29 mouse cellular contexts compared by ENCODE assay signal in the genomic region with DNA sequence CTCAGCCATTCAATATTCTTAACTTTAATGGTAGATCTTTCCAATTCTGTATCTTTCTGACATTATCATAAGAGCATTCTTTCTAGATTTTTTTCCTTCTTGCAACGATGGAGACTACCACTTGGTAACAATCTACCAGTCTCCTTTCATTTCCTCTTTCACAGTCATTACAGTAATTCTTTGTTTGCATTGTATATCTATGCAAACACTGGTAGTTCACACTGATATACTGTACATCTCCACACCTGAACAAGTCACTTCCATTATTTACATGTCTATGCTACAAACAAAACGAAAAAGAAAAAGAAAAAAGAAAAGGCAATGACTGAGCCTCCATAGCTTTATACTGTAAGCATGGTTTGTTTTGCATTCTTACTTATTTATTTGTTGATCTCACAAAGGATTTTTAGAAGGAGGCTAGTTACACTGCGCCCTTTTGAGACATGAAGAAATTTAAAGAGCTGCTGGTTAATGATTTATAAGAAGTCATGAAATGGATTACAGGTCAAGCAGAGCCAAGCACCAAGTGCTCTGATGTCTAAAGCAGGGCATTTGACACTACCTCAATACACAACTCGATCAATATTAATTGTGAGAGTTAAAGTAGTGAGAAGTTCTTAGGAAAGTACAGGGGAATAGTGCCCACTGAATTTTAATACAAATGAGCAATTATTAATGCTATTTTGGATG. TPM values are rescaled to one million over a fixed set of nuclear protein-coding genes. Genes with fewer than 3 reads are reported as not detected.
DNase-seq lines count a peak whose midpoint lies in the region; ATAC-seq and TF ChIP-seq lines count a peak whose summit lies in the region.
"Had no signal": no experiment of that assay in that cellular context is flagged by ENCODE, and none has a peak within 500 bp of the region (broad histone marks: within the 10 kb centered on the region; RNA-seq: fewer than 3 reads in every experiment).

No protein-coding gene starts in this region.

- WGBS in hindbrain, embryonic 14.5 days: 75% methylated on average over 4 of the region's 4 CpGs
- 76% methylated on average over 4 of the region's 4 CpGs for WGBS in hindbrain, embryonic 13.5 days
- 70% methylated on average over 4 of the region's 4 CpGs for WGBS in kidney, embryonic 15.5 days
- 62% methylated on average over 4 of the region's 4 CpGs for WGBS in intestine, embryonic 15.5 days
- 73% methylated on average over 4 of the region's 4 CpGs for WGBS in cerebellum, adult 2 months

- no peaks in the 10 kb centered on the region for H3K27me3 ChIP-seq in hindbrain, embryonic 14.5 days (ENCODE audit: control insufficient read depth, insufficient read depth, low read length)
- H3K27me3 ChIP-seq in hindbrain, embryonic 13.5 days: no peaks in the 10 kb centered on the region
- no peaks in the 10 kb centered on the region for H3K27me3 ChIP-seq in kidney, embryonic 15.5 days
- no peaks in the 10 kb centered on the region for H3K27me3 ChIP-seq in intestine, embryonic 15.5 days (replicated peaks)
- H3K27me3 ChIP-seq in cerebellum, adult 2 months (ENCODE audit: control insufficient read depth, insufficient read depth, low read length): no peaks in the 10 kb centered on the region
- H3K27me3 ChIP-seq: embryonic facial prominence, embryonic 13.5 days; forebrain, embryonic 12.5 days; heart, embryonic 12.5 days; heart, embryonic 15.5 days had no signal

- H3K9me3 ChIP-seq in hindbrain, embryonic 14.5 days (ENCODE audit: control insufficient read depth, low read length): no peaks in the 10 kb centered on the region
- H3K9me3 ChIP-seq in hindbrain, embryonic 13.5 days: no peaks in the 10 kb centered on the region
- no peaks in the 10 kb centered on the region for H3K9me3 ChIP-seq in kidney, embryonic 15.5 days (replicated peaks)
- H3K9me3 ChIP-seq in intestine, embryonic 15.5 days: no peaks in the 10 kb centered on the region
- H3K9me3 ChIP-seq: embryonic facial prominence, embryonic 10.5 days; embryonic facial prominence, embryonic 13.5 days; forebrain, embryonic 12.5 days; heart, embryonic 12.5 days; heart, embryonic 15.5 days had no signal

- DNase-seq in hindbrain, embryonic 14.5 days (ENCODE audit: low spot score): peak; percentile 20
- DNase-seq in kidney, postnatal 25 days: no peak
- no peak for DNase-seq in gastrocnemius, postnatal 4 days (ENCODE audit: low spot score in 2 of 2)
- DNase-seq in cerebellum, adult 2 months: no peak
- DNase-seq: adrenal gland, adult 2 months; adrenal gland, postnatal 14 days; B cell, adult 2 months; cerebellum, adult 11 months; cerebellum, adult 8-10 months; cerebellum, postnatal 10 days; cerebellum, postnatal 36 days; embryo, embryonic 11 days; forebrain, postnatal 0 days; gastrocnemius, adult 2 months; gastrocnemius, postnatal 14 days; heart, adult 18-20 months; heart, postnatal 14 days; heart, postnatal 4 days had no signal

- no peak overlapping the region for H3K9ac ChIP-seq in hindbrain, embryonic 14.5 days
- no peak overlapping the region for H3K9ac ChIP-seq in hindbrain, embryonic 13.5 days
- no peak overlapping the region for H3K9ac ChIP-seq in kidney, embryonic 15.5 days
- no peak overlapping the region for H3K9ac ChIP-seq in intestine, embryonic 15.5 days
- H3K9ac ChIP-seq: embryonic facial prominence, embryonic 13.5 days; forebrain, embryonic 12.5 days; forebrain, postnatal 0 days; heart, embryonic 12.5 days; heart, embryonic 15.5 days had no signal

- H3K4me2 ChIP-seq in hindbrain, embryonic 14.5 days (replicated peaks): no peak overlapping the region
- no peak overlapping the region for H3K4me2 ChIP-seq in hindbrain, embryonic 13.5 days
- no peak overlapping the region for H3K4me2 ChIP-seq in kidney, embryonic 15.5 days
- H3K4me2 ChIP-seq in intestine, embryonic 15.5 days (replicated peaks): no peak overlapping the region
- H3K4me2 ChIP-seq: embryonic facial prominence, embryonic 13.5 days; forebrain, embryonic 12.5 days; heart, embryonic 12.5 days; heart, embryonic 15.5 days had no signal

- H3K36me3 ChIP-seq in hindbrain, embryonic 14.5 days (replicated peaks; ENCODE audit: control insufficient read depth, insufficient read depth): no peaks in the 10 kb centered on the region
- no peaks in the 10 kb centered on the region for H3K36me3 ChIP-seq in hindbrain, embryonic 13.5 days
- H3K36me3 ChIP-seq in kidney, embryonic 15.5 days: no peaks in the 10 kb centered on the region
- H3K36me3 ChIP-seq in intestine, embryonic 15.5 days: no peaks in the 10 kb centered on the region
- H3K36me3 ChIP-seq: embryonic facial prominence, embryonic 10.5 days; embryonic facial prominence, embryonic 13.5 days; forebrain, embryonic 12.5 days; heart, embryonic 12.5 days; heart, embryonic 15.5 days had no signal

- TF ChIP-seq POLR2A in cerebellum, adult 2 months (IDR thresholded peaks at IDR 0.05; ENCODE audit: borderline replicate concordance, insufficient read depth, low read length): no peak

- TF ChIP-seq CTCF in cerebellum, adult 2 months (IDR thresholded peaks at IDR 0.05; ENCODE audit: borderline replicate concordance, insufficient read depth, low read depth, low read length): no peak

- no peak for ATAC-seq in hindbrain, embryonic 14.5 days (ENCODE audit: low FRiP score)
- ATAC-seq in hindbrain, embryonic 13.5 days (ENCODE audit: low FRiP score): no peak
- 0 out of 2 replicates have a peak, but pooled peaks have one; percentile 46 for ATAC-seq in kidney, embryonic 15.5 days (replicated peaks; ENCODE audit: low FRiP score)
- ATAC-seq in intestine, embryonic 15.5 days: peak; percentile 83
- ATAC-seq: forebrain, postnatal 0 days; hindbrain, embryonic 16.5 days had no signal

- no peak overlapping the region for H3K4me3 ChIP-seq in hindbrain, embryonic 14.5 days (replicated peaks; ENCODE audit: low read length)
- no peak overlapping the region for H3K4me3 ChIP-seq in hindbrain, embryonic 13.5 days
- H3K4me3 ChIP-seq in kidney, embryonic 15.5 days (replicated peaks): no peak overlapping the region
- H3K4me3 ChIP-seq in intestine, embryonic 15.5 days (replicated peaks): no peak overlapping the region
- H3K4me3 ChIP-seq in cerebellum, adult 2 months (replicated peaks; ENCODE audit: insufficient read depth, low read depth, low read length): no peak overlapping the region
- H3K4me3 ChIP-seq: embryonic facial prominence, embryonic 10.5 days; embryonic facial prominence, embryonic 13.5 days; erythroblast, embryonic 14.5 days; forebrain, embryonic 12.5 days; gastrocnemius, adult 2 months; heart, embryonic 12.5 days; heart, embryonic 15.5 days had no signal

- H3K27ac ChIP-seq in hindbrain, embryonic 14.5 days: no peak overlapping the region
- no peak overlapping the region for H3K27ac ChIP-seq in hindbrain, embryonic 13.5 days
- H3K27ac ChIP-seq in kidney, embryonic 15.5 days: no peak overlapping the region
- no peak overlapping the region for H3K27ac ChIP-seq in intestine, embryonic 15.5 days
- H3K27ac ChIP-seq in cerebellum, adult 2 months (ENCODE audit: insufficient read depth, low read length): no peak overlapping the region
- H3K27ac ChIP-seq: embryonic facial prominence, embryonic 10.5 days; embryonic facial prominence, embryonic 13.5 days; forebrain, embryonic 12.5 days; gastrocnemius, adult 2 months; heart, embryonic 15.5 days had no signal

- H3K4me1 ChIP-seq in hindbrain, embryonic 14.5 days (replicated peaks; ENCODE audit: control insufficient read depth, insufficient read depth, low read length): no peaks in the 10 kb centered on the region
- no peaks in the 10 kb centered on the region for H3K4me1 ChIP-seq in hindbrain, embryonic 13.5 days (replicated peaks)
- no peaks in the 10 kb centered on the region for H3K4me1 ChIP-seq in kidney, embryonic 15.5 days
- no peaks in the 10 kb centered on the region for H3K4me1 ChIP-seq in intestine, embryonic 15.5 days (replicated peaks)
- H3K4me1 ChIP-seq in cerebellum, adult 2 months (ENCODE audit: control insufficient read depth, insufficient read depth, low read length): no peaks in the 10 kb centered on the region
- H3K4me1 ChIP-seq: embryonic facial prominence, embryonic 10.5 days; embryonic facial prominence, embryonic 13.5 days; forebrain, embryonic 12.5 days; heart, embryonic 12.5 days; heart, embryonic 15.5 days had no signal

RNA-seq across cellular contexts. Expression of a gene that starts 56.5 kb away (rescaled TPM):
- polyA plus RNA-seq in hindbrain, embryonic 14.5 days (2014; fragmentation: Nextera tagmentation; extraction: Ambion mirVana): 6.7 and 7.5 TPM in 2 replicates
- 3.3 and 3.6 TPM in 2 replicates for polyA plus RNA-seq in hindbrain, embryonic 13.5 days (2015; fragmentation: Nextera tagmentation; extraction: Ambion mirVana)
- polyA plus RNA-seq in kidney, embryonic 15.5 days (2015; fragmentation: Nextera tagmentation; extraction: Ambion mirVana): 1.3 and 1.4 TPM in 2 replicates
- 4.7 and 6.2 TPM in 2 replicates for polyA plus RNA-seq in intestine, embryonic 15.5 days (2015; fragmentation: Nextera tagmentation; extraction: Ambion mirVana)
- total RNA-seq in gastrocnemius, postnatal 4 days (2021): 1 to 10 TPM; 2.3 to 3.4 TPM
- 12.6 and 13.4 TPM in 2 replicates for polyA plus RNA-seq in cerebellum, adult 2 months (2012; rRNA removed)
- total RNA-seq: MEL had no signal
- polyA plus RNA-seq: erythroblast, embryonic 14.5 days had no signal

Comparison
In these comparisons a context has a peak if more than half of its experiments do, and no peak if none do; other contexts are left out.
1. ATAC-seq: peak in kidney, embryonic 15.5 days (single experiment) and intestine, embryonic 15.5 days (single experiment); none in hindbrain, embryonic 14.5 days (single experiment) and hindbrain, embryonic 13.5 days (single experiment).